Mouse (Mus musculus) right cerebral cortex, postnatal 25 days (tissue): ENCODE measurements around the gene Atp5e.

Source experiments
- DNase-seq: peaks from one replicate; pipeline ENCODE4 v3.0.0; 2022

Gene Atp5e

DNA sequence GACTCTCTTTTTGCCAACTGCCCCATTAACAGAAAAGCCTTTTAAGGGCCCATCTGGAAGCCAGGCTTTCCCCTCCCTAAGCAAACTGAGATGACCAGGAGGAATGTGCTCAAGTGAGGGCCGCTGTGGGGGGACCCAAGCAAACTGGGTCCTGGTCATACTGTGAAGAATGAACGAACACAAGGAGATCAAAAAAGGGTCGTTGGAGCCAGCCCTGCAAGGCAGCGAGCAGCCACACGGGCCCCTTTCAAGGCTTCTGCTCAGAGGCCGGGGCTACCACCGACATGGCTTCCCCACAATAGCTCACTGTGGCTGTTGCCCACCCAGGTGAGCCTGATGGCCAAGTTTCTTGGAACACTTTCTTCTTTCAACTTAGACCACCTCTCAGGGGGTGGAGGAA lies 17.4 kb downstream of the Atp5e start:
- DNase-seq = no peak

DNA sequence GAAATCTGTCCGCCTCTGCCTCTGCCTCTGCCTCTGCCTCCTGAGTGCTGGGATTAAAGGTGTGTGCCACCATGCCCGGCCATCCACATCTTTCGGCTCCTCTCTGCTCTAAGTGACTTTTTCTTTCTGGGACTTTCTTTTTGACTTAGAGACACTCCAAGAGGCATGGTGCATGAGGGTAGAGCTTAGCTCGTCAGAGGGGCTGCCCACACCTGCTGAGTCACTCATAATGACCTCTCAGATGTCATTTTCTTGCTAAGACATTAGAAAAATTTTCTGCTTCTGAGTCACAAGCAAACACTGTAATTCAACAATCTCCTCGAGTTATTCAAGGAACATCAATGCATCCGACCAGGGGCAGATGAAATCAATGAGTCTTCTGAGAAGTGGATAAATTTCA lies 18.9 kb downstream of the Atp5e start:
- no peak for DNase-seq

DNA sequence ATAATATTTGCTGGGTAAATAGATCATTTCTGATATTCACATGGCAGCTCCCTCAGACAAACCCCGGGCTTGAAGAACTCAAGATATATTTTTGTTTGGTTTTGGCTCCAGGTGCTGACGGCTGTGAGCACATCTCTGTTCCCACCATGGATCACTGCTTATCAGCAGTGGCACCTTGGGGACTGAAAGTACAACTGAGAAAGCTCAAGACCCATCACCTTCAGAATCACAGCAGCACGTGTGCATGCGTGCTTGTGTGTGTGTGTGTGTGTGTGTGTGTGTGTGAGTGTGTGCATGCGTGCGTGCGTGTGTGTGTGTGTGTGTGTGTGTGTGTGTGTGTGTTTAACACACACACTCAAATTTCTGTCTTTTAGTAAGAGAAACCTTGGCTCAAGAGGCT lies 19.5 kb downstream of the Atp5e start:
- DNase-seq = no peak

DNA sequence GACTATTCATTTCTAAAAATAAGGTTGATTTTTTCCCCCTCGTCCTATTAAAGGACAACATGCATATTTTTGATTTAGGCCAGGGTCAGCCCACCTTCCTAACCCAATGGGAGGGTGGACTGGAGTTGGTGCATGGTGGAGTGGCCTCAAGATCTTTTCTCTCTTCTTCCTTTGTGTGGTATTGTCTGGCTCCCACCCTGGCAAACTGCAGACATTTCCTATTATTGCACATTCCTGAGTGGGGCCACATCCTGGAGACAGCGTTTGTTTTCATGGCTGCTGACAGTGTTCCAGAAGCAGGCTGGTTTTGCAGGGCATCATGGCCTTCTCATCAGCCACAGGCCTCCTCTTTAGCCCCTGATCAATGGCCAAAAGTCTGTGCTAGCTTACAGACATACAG lies 20.9 kb downstream of the Atp5e start:
- no peak for DNase-seq

DNA sequence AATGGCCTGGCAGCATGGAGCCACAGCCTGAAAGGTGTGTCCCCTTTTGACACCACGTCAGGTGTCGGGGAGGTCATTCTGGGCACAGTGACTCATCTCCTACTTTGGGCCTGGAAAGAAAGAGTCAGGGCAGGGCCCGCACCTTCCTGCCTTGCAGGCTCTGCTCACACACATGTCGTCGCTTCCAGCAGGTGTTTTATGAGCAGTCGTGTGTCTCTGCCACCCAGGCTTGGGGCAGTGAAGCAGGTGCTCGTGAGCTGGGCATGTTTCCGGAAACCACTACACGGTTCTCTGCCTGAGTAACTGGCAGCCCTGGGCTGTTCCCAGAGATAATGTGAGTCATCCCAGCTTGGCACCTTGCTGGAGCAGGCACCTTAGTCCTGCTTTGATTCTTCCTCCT lies 21.4 kb downstream of the Atp5e start:
- no peak for DNase-seq

DNA sequence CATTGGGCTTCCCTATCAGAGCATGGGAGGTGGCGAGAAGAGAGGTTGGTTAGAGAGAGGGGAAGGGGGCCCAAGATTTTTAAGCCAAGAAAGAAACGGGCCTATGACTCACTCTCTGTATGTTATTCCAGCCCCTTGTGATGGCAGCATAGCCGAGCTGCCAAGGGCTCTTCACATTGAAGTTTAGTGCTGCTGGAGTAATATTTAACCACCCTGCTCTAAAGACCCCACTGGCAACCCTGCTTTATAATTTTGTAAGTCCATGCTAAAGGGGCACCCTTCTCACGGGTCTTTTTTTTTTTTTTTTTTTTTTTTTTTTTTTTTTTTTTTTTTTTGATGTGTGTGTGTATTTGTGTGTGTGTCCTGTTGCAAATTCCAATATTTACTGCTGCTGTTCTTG lies 22.0 kb downstream of the Atp5e start:
- DNase-seq = no peak

DNA sequence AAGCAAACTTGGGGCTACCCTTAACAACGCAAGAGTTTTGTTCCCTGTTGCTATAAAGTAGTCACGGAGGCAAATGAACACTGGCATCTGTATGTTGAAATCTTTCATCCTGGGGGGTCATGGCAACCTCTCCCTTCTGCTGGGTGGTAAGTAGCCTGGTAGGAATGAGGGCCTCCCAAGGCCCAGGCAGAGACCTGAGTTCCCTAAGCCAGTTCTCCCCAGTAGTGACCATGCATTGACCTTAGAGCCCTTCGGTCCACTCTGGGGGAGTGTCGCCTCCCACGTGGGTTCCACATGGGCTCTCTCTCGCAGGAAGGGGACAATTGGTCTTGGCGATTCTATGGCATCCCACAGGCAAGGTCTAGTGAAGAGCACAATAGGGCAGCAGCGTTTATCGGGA lies 23.9 kb downstream of the Atp5e start:
- no peak for DNase-seq

- no peak for DNase-seq
Observed at GRCm38 (mm10) chr2:174439450-174439838, 24.5 kb downstream of the Atp5e start.

- DNase-seq = peak; percentile 42
Observed at GRCm38 (mm10) chr2:174438737-174439449, 25.0 kb downstream of the Atp5e start, which contains the start of gene Ctsz. Gene Ctsz (minus strand): TSS chr2:174439039.

- DNase-seq = no peak
Observed at GRCm38 (mm10) chr2:174438181-174438580, 25.7 kb downstream of the Atp5e start.

GRCm38 (mm10) chr2:174437697-174437982 lies 26.3 kb downstream of the Atp5e start:
- no peak for DNase-seq

DNA sequence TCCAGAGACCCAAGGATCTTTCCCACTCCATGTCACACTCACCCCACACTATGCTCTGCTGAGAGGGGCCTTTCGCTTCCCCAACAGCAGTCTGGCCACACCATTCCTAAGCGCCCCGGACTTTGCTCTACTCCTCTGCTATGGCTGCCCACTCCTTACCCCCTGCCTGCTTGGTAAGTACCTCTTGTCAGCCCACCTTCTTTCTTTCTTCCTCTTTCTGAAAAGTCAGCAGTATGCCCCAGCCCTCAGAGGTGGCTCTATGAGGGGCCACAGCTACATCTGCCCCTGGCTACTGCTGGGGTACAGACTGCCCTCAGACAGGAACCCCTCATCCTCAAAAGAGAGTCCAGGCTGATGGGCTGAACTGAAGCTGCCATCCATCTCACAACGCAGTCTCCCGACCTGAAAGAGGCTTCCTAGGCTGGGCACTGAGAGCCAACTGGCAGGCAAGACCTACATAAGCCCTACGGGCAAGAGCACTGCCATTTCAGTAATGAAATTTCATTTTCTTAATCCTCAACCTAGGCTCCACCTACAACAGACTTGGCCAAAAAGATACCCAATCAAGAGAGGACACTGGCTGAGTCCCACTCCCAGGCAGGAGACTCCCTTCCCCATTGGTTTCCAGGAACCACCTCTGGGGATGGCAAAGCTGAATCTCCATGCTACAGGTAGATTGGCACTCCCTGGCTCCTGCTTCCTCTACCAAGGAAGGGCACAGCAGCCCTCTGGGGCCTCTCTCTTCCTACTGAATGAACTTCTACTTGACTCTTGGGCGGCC lies 26.8 kb downstream of the Atp5e start:
- DNase-seq = no peak

GRCm38 (mm10) chr2:174436076-174436701 lies 27.7 kb downstream of the Atp5e start:
- no peak for DNase-seq

DNA sequence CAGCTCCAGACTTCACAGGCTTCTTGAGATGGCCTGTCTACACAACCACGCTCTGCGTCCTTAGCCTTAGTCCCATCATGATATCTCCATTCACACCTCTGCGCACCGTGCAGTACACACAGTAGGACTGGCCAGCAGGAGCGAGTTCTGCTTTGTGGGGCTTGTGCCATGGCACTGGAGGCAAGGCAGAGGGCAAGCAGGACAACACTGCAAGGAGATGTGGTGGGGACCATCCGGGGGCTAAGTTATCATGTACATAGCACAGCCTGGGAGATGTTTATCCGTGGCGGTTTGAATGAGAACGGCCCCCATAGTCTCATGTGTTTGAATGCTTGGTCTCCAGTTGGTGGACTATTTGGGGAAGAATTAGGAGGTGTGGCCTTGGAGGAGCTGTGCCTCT lies 29.0 kb downstream of the Atp5e start:
- no peak for DNase-seq

DNA sequence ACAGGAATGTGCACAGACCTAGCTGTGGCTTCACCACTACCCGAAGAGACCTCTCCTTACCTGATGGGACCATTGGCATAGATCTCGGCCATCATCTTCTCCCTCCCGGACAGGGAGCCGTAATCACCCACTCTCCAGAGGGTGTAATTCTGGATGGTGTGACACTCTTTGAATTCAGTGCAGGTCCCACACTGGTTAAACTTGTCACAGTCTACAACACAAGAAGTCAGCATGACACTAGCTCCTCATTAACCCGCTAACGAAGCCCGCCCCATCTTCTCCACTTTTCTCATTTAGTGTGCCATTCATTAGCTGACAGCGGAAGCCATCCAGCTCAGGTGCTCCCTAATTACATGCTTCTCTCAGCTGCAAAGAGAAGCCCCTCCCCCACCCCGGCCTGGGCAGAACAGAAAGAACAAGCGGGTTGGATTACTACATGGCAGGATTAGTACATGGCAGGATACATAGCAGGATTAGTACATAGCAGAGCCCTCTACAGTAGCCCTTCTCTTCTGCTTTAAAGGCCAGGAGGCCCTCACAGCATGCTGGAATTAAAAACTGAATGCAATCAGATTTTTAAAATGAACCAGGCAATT lies 34.8 kb downstream of the Atp5e start:
- no peak for DNase-seq

- DNase-seq = no peak
Observed at GRCm38 (mm10) chr2:174428076-174428835, 35.6 kb downstream of the Atp5e start.

- no peak for DNase-seq
Observed at GRCm38 (mm10) chr2:174426856-174427255, 37.0 kb downstream of the Atp5e start.

DNA sequence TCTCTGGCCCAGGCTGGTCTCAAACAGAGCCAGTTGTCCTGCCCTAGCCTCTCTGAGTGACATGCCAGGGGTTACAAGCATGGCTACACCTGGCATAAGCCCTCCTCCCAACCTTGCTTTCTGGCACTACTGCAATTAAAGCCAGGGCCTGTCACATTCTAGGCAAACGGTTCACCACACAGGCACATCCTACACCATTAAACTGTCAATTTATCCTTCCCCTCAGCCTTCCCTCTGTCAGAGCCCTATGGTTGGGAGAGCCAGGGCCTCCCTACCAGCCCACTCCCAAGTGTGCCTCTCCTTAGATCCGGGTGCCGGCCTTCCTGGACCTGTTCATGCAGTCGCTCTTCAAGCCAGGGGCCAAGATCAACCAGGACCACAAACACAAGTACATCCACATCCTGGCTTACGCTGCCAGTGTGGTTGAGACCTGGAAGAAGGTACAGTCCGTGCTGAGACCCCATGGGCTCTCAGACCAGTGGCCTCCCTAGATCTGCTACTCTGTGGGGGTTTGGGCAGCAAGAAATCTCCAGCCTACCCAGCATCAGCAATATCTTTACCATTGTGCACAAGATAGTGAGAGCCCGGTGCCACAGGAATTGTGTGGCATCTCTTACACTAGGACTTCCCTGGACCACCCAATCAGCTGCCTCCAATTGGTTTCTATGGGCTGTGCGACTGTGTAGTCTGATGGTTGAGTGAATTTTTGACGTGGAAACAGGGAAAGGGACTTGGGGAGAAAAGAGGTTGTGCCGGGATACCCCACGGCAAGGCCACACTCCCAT lies 39.4 kb downstream of the Atp5e start:
- no peak for DNase-seq

DNA sequence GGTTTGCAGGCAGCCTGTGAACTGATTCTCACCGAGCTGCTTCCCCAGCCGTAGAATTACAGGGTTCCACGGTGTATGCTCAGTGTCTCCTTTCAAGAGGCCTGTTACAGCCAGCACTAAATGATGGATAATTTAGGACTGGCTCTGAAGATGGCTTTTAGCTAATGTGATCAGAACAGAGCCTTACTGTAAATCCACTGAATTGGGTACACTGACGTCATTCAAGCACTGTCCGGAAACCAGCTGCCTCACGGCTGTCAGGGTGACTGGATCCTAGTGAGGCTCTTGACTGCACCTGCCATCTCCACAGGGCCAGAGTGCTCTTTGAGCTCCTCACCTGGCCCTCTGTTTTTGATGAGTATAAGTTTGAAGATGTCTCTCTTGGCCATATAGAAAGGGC lies 42.8 kb downstream of the Atp5e start:
- DNase-seq = no peak

- DNase-seq = peak; percentile 90
Observed at GRCm38 (mm10) chr2:174415731-174416310, 48.1 kb downstream of the Atp5e start, which contains the start of gene Nelfcd. Gene Nelfcd (plus strand): TSS chr2:174415804.

GRCm38 (mm10) chr2:174415001-174415730 lies 48.7 kb downstream of the Atp5e start:
- DNase-seq = no peak
